Mouse (Mus musculus) stomach, postnatal 0 days (tissue): Measurements from ENCODE around the gene Lck. TPM values are rescaled to one million over a fixed set of nuclear protein-coding genes. Genes with fewer than 3 reads are reported as not detected.

ENCODE experiments used
- ATAC-seq: fragments of 200-750 bp; cut with Nextera tagmentation; 2 replicates; pipeline ENCODE4 v1.8.0; 2017; ENCODE audit not compliant: low FRiP score, low TSS enrichment
- DNase-seq: peaks from one replicate; pipeline ENCODE4 v3.0.0-alpha.2; 2016; ENCODE audit warnings: low spot score
- H3K27ac ChIP-seq: fragments of 300-500 bp; sonication (generic); replicated peaks from 2 replicates; pipeline ENCODE4 v1.5.1; 2014; ENCODE audit warnings: mild to moderate bottlenecking, control low read depth
- H3K27me3 ChIP-seq: fragments of 300-500 bp; sonication (generic); 2 replicates; pipeline ENCODE4 v1.6.1; 2014; ENCODE audit warnings: low read length; ENCODE audit not compliant: control insufficient read depth, insufficient read depth
- H3K36me3 ChIP-seq: fragments of 300-500 bp; sonication (generic); 2 replicates; pipeline ENCODE4 v1.6.1; 2014; ENCODE audit warnings: low read length, mixed read lengths; ENCODE audit not compliant: control insufficient read depth, insufficient read depth
- H3K4me1 ChIP-seq: fragments of 300-500 bp; sonication (generic); replicated peaks from 2 replicates; pipeline ENCODE4 v1.6.1; 2014; ENCODE audit warnings: antibody characterized with exemption; ENCODE audit not compliant: control insufficient read depth, insufficient read depth
- H3K4me2 ChIP-seq: fragments of 300-500 bp; sonication (generic); replicated peaks from 2 replicates; pipeline ENCODE4 v1.6.1; 2014; ENCODE audit warnings: low read depth, mild to moderate bottlenecking, control low read depth, moderate library complexity
- H3K4me3 ChIP-seq: fragments of 300-500 bp; sonication (generic); 2 replicates; pipeline ENCODE4 v1.5.1; 2014; ENCODE audit warnings: low read depth, low read length, control low read depth
- H3K9ac ChIP-seq: fragments of 300-500 bp; sonication (generic); 2 replicates; pipeline ENCODE4 v1.6.1; 2014; ENCODE audit warnings: mild to moderate bottlenecking, low read length, control low read depth, mixed read lengths
- H3K9me3 ChIP-seq: fragments of 300-500 bp; sonication (generic); 2 replicates; pipeline ENCODE4 v1.6.1; 2016; ENCODE audit warnings: low read length; ENCODE audit not compliant: control insufficient read depth
- CTCF ChIP-seq: IDR thresholded peaks from 2 replicates; pipeline ENCODE4 v1.5.1; 2016; ENCODE audit warnings: antibody characterized with exemption, low read depth, mild to moderate bottlenecking, moderate library complexity
- EP300 ChIP-seq: optimal IDR thresholded peaks from 2 replicates; pipeline ENCODE3; 2016; ENCODE audit warnings: antibody characterized with exemption
- WGBS: fragments of 180-500 bp; shearing (Covaris S2); extraction: QIAGEN DNeasy Blood & Tissue Kit; methylation state at CpG from one replicate; pipeline ENCODE4 v1.1.7; 2014; 5-methylcytosine and 5-hydroxymethylcytosine counted together
- polyA plus RNA-seq: library from polyadenylated mRNA; unstranded; fragments of >200 nt; fragmentation: Nextera tagmentation; extraction: Ambion mirVana; gene quantifications from 2 replicates; pipeline ENCODE4 v1.2.1, GENCODE M21; 2015

Gene Lck
- 1.7 and 1.9 TPM in 2 replicates for polyA plus RNA-seq

- Histone ChIP-seq H3K9me3 (no peaks in the 10 kb centered on the region), H3K9ac (no peak within 1 kb of the TSS), H3K4me1 (no peaks in the 10 kb centered on the region), H3K27ac (no peak within 1 kb of the TSS), H3K4me3 (no peak within 1 kb of the TSS), H3K4me2 (no peak within 1 kb of the TSS), H3K36me3 (no peaks in the 10 kb centered on the region), H3K27me3 (no peaks in the 10 kb centered on the region)
- no peak for DNase-seq
- TF ChIP-seq CTCF (no peak), EP300 (no peak)
- 89% methylated on average over 8 of the region's 8 CpGs for WGBS
- no peak for ATAC-seq
Measured at GRCm38 (mm10) chr4:129573430-129573829, at the start of gene Lck. Lck (minus strand) TSS chr4:129573641.

- ATAC-seq (no peak), DNase-seq (no peak)
- H3K9ac ChIP-seq: peak overlapping the region; percentile 66
- 25% methylated on average over 8 of the region's 8 CpGs for WGBS
- peaks cover 10% of the 10 kb centered on the region; the same call in 1 of the 2 replicates for H3K4me1 ChIP-seq
- H3K27ac ChIP-seq: peak overlapping the region; percentile 92
- H3K9me3 ChIP-seq: no peaks in the 10 kb centered on the region
- H3K4me3 ChIP-seq: peak overlapping the region; percentile 62
- no peaks in the 10 kb centered on the region for H3K27me3 ChIP-seq
- peak overlapping the region; percentile 81 for H3K4me2 ChIP-seq
- no peak for TF ChIP-seq CTCF
- TF ChIP-seq EP300: no peak
- H3K36me3 ChIP-seq: peaks cover 7% of the 10 kb centered on the region
Measured at GRCm38 (mm10) chr4:129622803-129623535, 49.5 kb upstream of the Lck start.

- peaks cover 10% of the 10 kb centered on the region; the same call in 1 of the 2 replicates for H3K4me1 ChIP-seq
- ATAC-seq (no peak), DNase-seq (no peak)
- peak overlapping the region; percentile 81 for H3K4me2 ChIP-seq
- H3K9ac ChIP-seq: 0 out of 2 replicates have a peak overlapping the region, but pooled peaks have one; percentile 1
- 76% methylated on average over 11 of the region's 11 CpGs for WGBS
- no peak overlapping the region for H3K4me3 ChIP-seq
- no peaks in the 10 kb centered on the region for H3K27me3 ChIP-seq
- H3K27ac ChIP-seq: 0 out of 2 replicates have a peak overlapping the region, but pooled peaks have one; percentile 2
- TF ChIP-seq EP300 (no peak), CTCF (no peak)
- H3K36me3 ChIP-seq: peaks cover 4% of the 10 kb centered on the region; the same call in 1 of the 2 replicates
- no peaks in the 10 kb centered on the region for H3K9me3 ChIP-seq
Measured at GRCm38 (mm10) chr4:129622120-129622802, 48.8 kb upstream of the Lck start.

- Histone ChIP-seq H3K9ac (peak overlapping the region; percentile 8; the same call in 1 of the 2 replicates), H3K4me2 (peak overlapping the region; percentile 6; the same call in 1 of the 2 replicates), H3K4me1 (peaks cover 10% of the 10 kb centered on the region; the same call in 1 of the 2 replicates), H3K36me3 (no peaks in the 10 kb centered on the region), H3K27ac (peak overlapping the region; percentile 45), H3K4me3 (no peak overlapping the region), H3K9me3 (no peaks in the 10 kb centered on the region), H3K27me3 (no peaks in the 10 kb centered on the region)
- DNase-seq (no peak), ATAC-seq (no peak)
- 68% methylated on average over 8 of the region's 8 CpGs for WGBS
- TF ChIP-seq EP300 (no peak), CTCF (no peak)
Measured at GRCm38 (mm10) chr4:129621283-129621841, 47.9 kb upstream of the Lck start.

GRCm38 (mm10) chr4:129620419-129621282 lies 47.2 kb upstream of the Lck start:
- Histone ChIP-seq H3K27ac (peak overlapping the region; percentile 45), H3K27me3 (no peaks in the 10 kb centered on the region), H3K4me2 (peak overlapping the region; percentile 6; the same call in 1 of the 2 replicates), H3K9ac (peak overlapping the region; percentile 8; the same call in 1 of the 2 replicates), H3K9me3 (no peaks in the 10 kb centered on the region), H3K4me3 (no peak overlapping the region), H3K36me3 (no peaks in the 10 kb centered on the region; the same call in 1 of the 2 replicates), H3K4me1 (peaks cover 10% of the 10 kb centered on the region; the same call in 1 of the 2 replicates)
- TF ChIP-seq EP300 (no peak), CTCF (no peak)
- ATAC-seq (peak; percentile 18; the same call in 1 of the 2 replicates), DNase-seq (no peak)
- WGBS: 69% methylated on average over 11 of the region's 11 CpGs
